Mouse (Mus musculus): Measurements from ENCODE around the gene Ovol3. TPM values are rescaled to one million over a fixed set of nuclear protein-coding genes. Genes with fewer than 3 reads are reported as not detected.
A peak's percentile ranks its signal among the peaks of the same experiment; 100 is the strongest.

The Ovol3 gene
- 0.19 TPM in 1 of 2 replicates, not detected in the other for polyA plus RNA-seq (2015; fragmentation: Nextera tagmentation; extraction: Ambion mirVana)

GRCm38 (mm10) chr7:30235625-30236024, at the start of gene Ovol3:
Gene Ovol3, minus strand, starts transcription at chr7:30235725.
- H3K9ac ChIP-seq (ENCODE audit: low read length): no peak within 1 kb of the TSS
- H3K4me1 ChIP-seq (ENCODE audit: control insufficient read depth, insufficient read depth, low read length): peaks cover 14% of the 10 kb centered on the region
- H3K4me2 ChIP-seq (ENCODE audit: low read depth, low read length): no peak within 1 kb of the TSS
- ATAC-seq (ENCODE audit: insufficient read depth, low FRiP score): no peak
- no peak within 1 kb of the TSS for H3K4me3 ChIP-seq (replicated peaks; ENCODE audit: low read length)
- no peaks in the 10 kb centered on the region for H3K9me3 ChIP-seq (replicated peaks; ENCODE audit: control insufficient read depth, low read length)
- no peaks in the 10 kb centered on the region for H3K27me3 ChIP-seq (ENCODE audit: control insufficient read depth, insufficient read depth, low read length)
- WGBS: 77% methylated on average over 4 of the region's 4 CpGs
- no peak within 1 kb of the TSS for H3K27ac ChIP-seq (ENCODE audit: low read length)
- no peaks in the 10 kb centered on the region for H3K36me3 ChIP-seq (ENCODE audit: control insufficient read depth, insufficient read depth, low read length)

- H3K36me3 ChIP-seq (ENCODE audit: control insufficient read depth, insufficient read depth, low read length): no peaks in the 10 kb centered on the region
- H3K4me1 ChIP-seq (ENCODE audit: control insufficient read depth, insufficient read depth, low read length): 0 out of 2 replicates have a peak, but pooled peaks cover 3% of the 10 kb centered on the region
- H3K4me2 ChIP-seq (ENCODE audit: low read depth, low read length): no peak overlapping the region
- no peak overlapping the region for H3K9ac ChIP-seq (ENCODE audit: low read length)
- ATAC-seq (ENCODE audit: insufficient read depth, low FRiP score): no peak
- H3K9me3 ChIP-seq (replicated peaks; ENCODE audit: control insufficient read depth, low read length): no peaks in the 10 kb centered on the region
- no peak overlapping the region for H3K27ac ChIP-seq (ENCODE audit: low read length)
- WGBS: 71% methylated on average over 7 of the region's 7 CpGs
- no peak overlapping the region for H3K4me3 ChIP-seq (replicated peaks; ENCODE audit: low read length)
- H3K27me3 ChIP-seq (ENCODE audit: control insufficient read depth, insufficient read depth, low read length): no peaks in the 10 kb centered on the region
These were observed 47.2 kb upstream of the Ovol3 start for GRCm38 (mm10) chr7:30282740-30283139.

- no peaks in the 10 kb centered on the region for H3K9me3 ChIP-seq (replicated peaks; ENCODE audit: control insufficient read depth, low read length)
- no peak overlapping the region for H3K9ac ChIP-seq (ENCODE audit: low read length)
- no peak overlapping the region for H3K4me3 ChIP-seq (replicated peaks; ENCODE audit: low read length)
- no peaks in the 10 kb centered on the region for H3K36me3 ChIP-seq (ENCODE audit: control insufficient read depth, insufficient read depth, low read length)
- 0 out of 2 replicates have a peak, but pooled peaks cover 3% of the 10 kb centered on the region for H3K4me1 ChIP-seq (ENCODE audit: control insufficient read depth, insufficient read depth, low read length)
- H3K4me2 ChIP-seq (ENCODE audit: low read depth, low read length): no peak overlapping the region
- no peak for ATAC-seq (ENCODE audit: insufficient read depth, low FRiP score)
- 72% methylated on average over 4 of the region's 4 CpGs for WGBS
- H3K27ac ChIP-seq (ENCODE audit: low read length): no peak overlapping the region
- no peaks in the 10 kb centered on the region for H3K27me3 ChIP-seq (ENCODE audit: control insufficient read depth, insufficient read depth, low read length)
These were observed 46.0 kb upstream of the Ovol3 start for GRCm38 (mm10) chr7:30281522-30281921.

- under 1% methylated on average over 20 of the region's 20 CpGs for WGBS
- ATAC-seq (ENCODE audit: insufficient read depth, low FRiP score): peak; percentile 82
- H3K4me1 ChIP-seq (ENCODE audit: control insufficient read depth, insufficient read depth, low read length): 0 out of 2 replicates have a peak, but pooled peaks cover 3% of the 10 kb centered on the region
- H3K4me2 ChIP-seq (ENCODE audit: low read depth, low read length): peak overlapping the region; percentile 96
- no peaks in the 10 kb centered on the region for H3K36me3 ChIP-seq (ENCODE audit: control insufficient read depth, insufficient read depth, low read length)
- H3K27ac ChIP-seq (ENCODE audit: low read length): peak overlapping the region; percentile 99
- no peaks in the 10 kb centered on the region for H3K9me3 ChIP-seq (replicated peaks; ENCODE audit: control insufficient read depth, low read length)
- peak overlapping the region; percentile 68 for H3K9ac ChIP-seq (ENCODE audit: low read length)
- no peaks in the 10 kb centered on the region for H3K27me3 ChIP-seq (ENCODE audit: control insufficient read depth, insufficient read depth, low read length)
- peak overlapping the region; percentile 86 for H3K4me3 ChIP-seq (replicated peaks; ENCODE audit: low read length)
These were observed 45.2 kb upstream of the Ovol3 start for GRCm38 (mm10) chr7:30280670-30281138.

GRCm38 (mm10) chr7:30279951-30280669, 44.6 kb upstream of the Ovol3 start, which contains the start of the genes Thap8 and Wdr62:
Gene Thap8, plus strand, starts transcription at chr7:30280094.
Gene Wdr62, minus strand, starts transcription at chr7:30280419.
- Histone ChIP-seq H3K36me3 (ENCODE audit: control insufficient read depth, insufficient read depth, low read length) (no peaks in the 10 kb centered on the region), H3K9me3 (replicated peaks; ENCODE audit: control insufficient read depth, low read length) (no peaks in the 10 kb centered on the region), H3K4me2 (ENCODE audit: low read depth, low read length) (peak within 1 kb of the TSS; percentile 96), H3K27me3 (ENCODE audit: control insufficient read depth, insufficient read depth, low read length) (no peaks in the 10 kb centered on the region), H3K4me3 (replicated peaks; ENCODE audit: low read length) (peak within 1 kb of the TSS; percentile 86), H3K4me1 (ENCODE audit: control insufficient read depth, insufficient read depth, low read length) (0 out of 2 replicates have a peak, but pooled peaks cover 3% of the 10 kb centered on the region), H3K27ac (ENCODE audit: low read length) (peak within 1 kb of the TSS; percentile 99), H3K9ac (ENCODE audit: low read length) (peak within 1 kb of the TSS; percentile 68)
- ATAC-seq (ENCODE audit: insufficient read depth, low FRiP score): peak; percentile 96
- under 1% methylated on average over 49 of the region's 49 CpGs for WGBS

GRCm38 (mm10) chr7:30279536-30279935, 44.0 kb upstream of the Ovol3 start:
- Histone ChIP-seq H3K4me1 (ENCODE audit: control insufficient read depth, insufficient read depth, low read length) (0 out of 2 replicates have a peak, but pooled peaks cover 3% of the 10 kb centered on the region), H3K9me3 (replicated peaks; ENCODE audit: control insufficient read depth, low read length) (no peaks in the 10 kb centered on the region), H3K27ac (ENCODE audit: low read length) (peak overlapping the region; percentile 99), H3K4me3 (replicated peaks; ENCODE audit: low read length) (peak overlapping the region; percentile 86), H3K4me2 (ENCODE audit: low read depth, low read length) (peak overlapping the region; percentile 96), H3K27me3 (ENCODE audit: control insufficient read depth, insufficient read depth, low read length) (no peaks in the 10 kb centered on the region), H3K36me3 (ENCODE audit: control insufficient read depth, insufficient read depth, low read length) (no peaks in the 10 kb centered on the region), H3K9ac (ENCODE audit: low read length) (peak overlapping the region; percentile 64)
- ATAC-seq (ENCODE audit: insufficient read depth, low FRiP score): no peak
- 0% methylated on average over 6 of the region's 6 CpGs for WGBS

GRCm38 (mm10) chr7:30278911-30279310, 43.4 kb upstream of the Ovol3 start:
- 43% methylated on average over 2 of the region's 2 CpGs for WGBS
- Histone ChIP-seq H3K36me3 (ENCODE audit: control insufficient read depth, insufficient read depth, low read length) (no peaks in the 10 kb centered on the region), H3K9me3 (replicated peaks; ENCODE audit: control insufficient read depth, low read length) (no peaks in the 10 kb centered on the region), H3K27me3 (ENCODE audit: control insufficient read depth, insufficient read depth, low read length) (no peaks in the 10 kb centered on the region), H3K27ac (ENCODE audit: low read length) (no peak overlapping the region), H3K4me3 (replicated peaks; ENCODE audit: low read length) (no peak overlapping the region; the same call in 1 of the 2 replicates), H3K9ac (ENCODE audit: low read length) (no peak overlapping the region), H3K4me1 (ENCODE audit: control insufficient read depth, insufficient read depth, low read length) (0 out of 2 replicates have a peak, but pooled peaks cover 3% of the 10 kb centered on the region), H3K4me2 (ENCODE audit: low read depth, low read length) (peak overlapping the region; percentile 96)
- ATAC-seq (ENCODE audit: insufficient read depth, low FRiP score): no peak

GRCm38 (mm10) chr7:30274383-30274782, 38.9 kb upstream of the Ovol3 start:
- Histone ChIP-seq H3K27me3 (ENCODE audit: control insufficient read depth, insufficient read depth, low read length) (no peaks in the 10 kb centered on the region), H3K9me3 (replicated peaks; ENCODE audit: control insufficient read depth, low read length) (no peaks in the 10 kb centered on the region), H3K4me1 (ENCODE audit: control insufficient read depth, insufficient read depth, low read length) (0 out of 2 replicates have a peak, but pooled peaks cover 3% of the 10 kb centered on the region), H3K4me3 (replicated peaks; ENCODE audit: low read length) (no peak overlapping the region), H3K27ac (ENCODE audit: low read length) (no peak overlapping the region), H3K36me3 (ENCODE audit: control insufficient read depth, insufficient read depth, low read length) (no peaks in the 10 kb centered on the region), H3K9ac (ENCODE audit: low read length) (no peak overlapping the region), H3K4me2 (ENCODE audit: low read depth, low read length) (no peak overlapping the region)
- no peak for ATAC-seq (ENCODE audit: insufficient read depth, low FRiP score)
- WGBS: 57% methylated on average over 6 of the region's 6 CpGs

- H3K4me1 ChIP-seq (ENCODE audit: control insufficient read depth, insufficient read depth, low read length): no peaks in the 10 kb centered on the region
- no peaks in the 10 kb centered on the region for H3K9me3 ChIP-seq (replicated peaks; ENCODE audit: control insufficient read depth, low read length)
- WGBS: 85% methylated on average over 4 of the region's 4 CpGs
- H3K27ac ChIP-seq (ENCODE audit: low read length): no peak overlapping the region
- H3K36me3 ChIP-seq (ENCODE audit: control insufficient read depth, insufficient read depth, low read length): no peaks in the 10 kb centered on the region
- no peaks in the 10 kb centered on the region for H3K27me3 ChIP-seq (ENCODE audit: control insufficient read depth, insufficient read depth, low read length)
- no peak overlapping the region for H3K4me3 ChIP-seq (replicated peaks; ENCODE audit: low read length)
- H3K9ac ChIP-seq (ENCODE audit: low read length): no peak overlapping the region
- H3K4me2 ChIP-seq (ENCODE audit: low read depth, low read length): no peak overlapping the region
- ATAC-seq (ENCODE audit: insufficient read depth, low FRiP score): no peak
These were observed 34.1 kb upstream of the Ovol3 start for GRCm38 (mm10) chr7:30269641-30270040.
